Mouse (Mus musculus) kidney, embryonic 14.5 days (tissue): Measurements from ENCODE around the gene Cfi. TPM values are rescaled to one million over a fixed set of nuclear protein-coding genes. Genes with fewer than 3 reads are reported as not detected.

Experiments used
- ATAC-seq: fragments of 200-750 bp; cut with Nextera tagmentation; 2 replicates; pipeline ENCODE4 v1.8.0; 2017; ENCODE audit warnings: moderate number of reproducible peaks, mild to moderate bottlenecking, moderate TSS enrichment, moderate library complexity; ENCODE audit not compliant: low FRiP score, low TSS enrichment
- H3K27ac ChIP-seq: fragments of 300-500 bp; sonication (generic); 2 replicates; pipeline ENCODE4 v1.5.1; 2014; ENCODE audit warnings: low read depth, mild to moderate bottlenecking, low read length, moderate library complexity, mixed read lengths
- H3K27me3 ChIP-seq: fragments of 300-500 bp; sonication (generic); 2 replicates; pipeline ENCODE4 v1.6.1; 2014; ENCODE audit warnings: mild to moderate bottlenecking, low read length; ENCODE audit not compliant: control insufficient read depth, insufficient read depth
- H3K36me3 ChIP-seq: fragments of 300-500 bp; sonication (generic); 2 replicates; pipeline ENCODE4 v1.6.1; 2014; ENCODE audit warnings: low read length, mixed read lengths; ENCODE audit not compliant: control insufficient read depth, insufficient read depth
- H3K4me1 ChIP-seq: fragments of 300-500 bp; sonication (generic); 2 replicates; pipeline ENCODE4 v1.6.1; 2014; ENCODE audit warnings: low read length, mixed read lengths; ENCODE audit not compliant: control insufficient read depth, insufficient read depth
- H3K4me2 ChIP-seq: fragments of 300-500 bp; sonication (generic); replicated peaks from 2 replicates; pipeline ENCODE4 v1.6.1; 2014; ENCODE audit warnings: low read depth, mild to moderate bottlenecking, low read length
- H3K4me3 ChIP-seq: fragments of 300-500 bp; sonication (generic); 2 replicates; pipeline ENCODE4 v1.5.1; 2014; ENCODE audit warnings: mild to moderate bottlenecking, low read length
- H3K9ac ChIP-seq: fragments of 300-500 bp; sonication (generic); 2 replicates; pipeline ENCODE4 v1.6.1; 2014; ENCODE audit warnings: low read depth, mild to moderate bottlenecking, low read length, moderate library complexity
- H3K9me3 ChIP-seq: fragments of 300-500 bp; sonication (generic); 2 replicates; pipeline ENCODE4 v1.6.1; 2016; ENCODE audit warnings: low read length; ENCODE audit not compliant: control insufficient read depth
- WGBS: fragments of 180-500 bp; shearing (Covaris S2); extraction: QIAGEN DNeasy Blood & Tissue Kit; methylation state at CpG from one replicate; pipeline ENCODE4 v1.1.7; 2014; 5-methylcytosine and 5-hydroxymethylcytosine counted together
- polyA plus RNA-seq: library from polyadenylated mRNA; unstranded; fragments of >200 nt; fragmentation: Nextera tagmentation; extraction: Ambion mirVana; gene quantifications from 2 replicates; pipeline ENCODE4 v1.2.1, GENCODE M21; 2014

Cfi gene
- polyA plus RNA-seq, 1 experiment from 2014 or later, result 7.8 TPM

GRCm38 (mm10) chr3:129838017-129838416 is 2.3 kb downstream of the Cfi start:
- no peaks in the 10 kb centered on the region for H3K36me3 ChIP-seq
- H3K9me3 ChIP-seq, result no peaks in the 10 kb centered on the region
- no peaks in the 10 kb centered on the region for H3K27me3 ChIP-seq
- no peak overlapping the region for H3K4me3 ChIP-seq
- no peak overlapping the region for H3K4me2 ChIP-seq
- H3K27ac ChIP-seq, result no peak overlapping the region
- H3K4me1 ChIP-seq, result 0 out of 2 replicates have a peak, but pooled peaks cover 5% of the 10 kb centered on the region
- no peak for ATAC-seq
- no peak overlapping the region for H3K9ac ChIP-seq
- WGBS, result 55% methylated on average over 7 of the region's 7 CpGs

- Histone ChIP-seq H3K27me3 (no peaks in the 10 kb centered on the region), H3K36me3 (no peaks in the 10 kb centered on the region), H3K9me3 (no peaks in the 10 kb centered on the region), H3K9ac (no peak overlapping the region), H3K4me3 (no peak overlapping the region), H3K27ac (no peak overlapping the region), H3K4me2 (no peak overlapping the region), H3K4me1 (no peaks in the 10 kb centered on the region)
- 92% methylated on average over 2 of the region's 2 CpGs for WGBS
- no peak for ATAC-seq
Measured at GRCm38 (mm10) chr3:129845868-129846267, 10.2 kb downstream of the Cfi start.

GRCm38 (mm10) chr3:129846846-129847245 is 11.2 kb downstream of the Cfi start:
- H3K9ac ChIP-seq, result no peak overlapping the region
- H3K9me3 ChIP-seq, result no peaks in the 10 kb centered on the region

GRCm38 (mm10) chr3:129862592-129862991 is 26.9 kb downstream of the Cfi start:
- 69% methylated on average over 2 of the region's 2 CpGs for WGBS
- ATAC-seq, result no peak
- no peak overlapping the region for H3K27ac ChIP-seq
- no peaks in the 10 kb centered on the region for H3K27me3 ChIP-seq
- H3K4me2 ChIP-seq, result no peak overlapping the region
- H3K4me1 ChIP-seq, result no peaks in the 10 kb centered on the region
- H3K9me3 ChIP-seq, result peaks cover 7% of the 10 kb centered on the region; the same call in 1 of the 2 replicates
- H3K36me3 ChIP-seq, result no peaks in the 10 kb centered on the region
- H3K9ac ChIP-seq, result no peak overlapping the region
- no peak overlapping the region for H3K4me3 ChIP-seq

More at GRCm38 (mm10) chr3:129846846-129847245, 11.2 kb downstream of the Cfi start:
- no peak overlapping the region for H3K4me2 ChIP-seq
- WGBS, result 82% methylated on average over 7 of the region's 7 CpGs
- no peak for ATAC-seq
- no peaks in the 10 kb centered on the region for H3K27me3 ChIP-seq
- H3K4me1 ChIP-seq, result no peaks in the 10 kb centered on the region
- H3K4me3 ChIP-seq, result no peak overlapping the region
- no peaks in the 10 kb centered on the region for H3K36me3 ChIP-seq
- no peak overlapping the region for H3K27ac ChIP-seq

GRCm38 (mm10) chr3:129863698-129864097 is 28.0 kb downstream of the Cfi start:
- peaks cover 4% of the 10 kb centered on the region; the same call in 1 of the 2 replicates for H3K9me3 ChIP-seq
- H3K4me2 ChIP-seq, result no peak overlapping the region
- ATAC-seq, result no peak
- no peak overlapping the region for H3K9ac ChIP-seq
- H3K36me3 ChIP-seq, result no peaks in the 10 kb centered on the region
- no peaks in the 10 kb centered on the region for H3K4me1 ChIP-seq
- WGBS, result 54% methylated on average over 14 of the region's 14 CpGs
- H3K4me3 ChIP-seq, result no peak overlapping the region
- H3K27me3 ChIP-seq, result no peaks in the 10 kb centered on the region
- H3K27ac ChIP-seq, result no peak overlapping the region

GRCm38 (mm10) chr3:129877327-129877726 is 41.6 kb downstream of the Cfi start:
- H3K36me3 ChIP-seq, result no peaks in the 10 kb centered on the region
- WGBS, result 72% methylated on average over 10 of the region's 10 CpGs
- H3K27me3 ChIP-seq, result no peaks in the 10 kb centered on the region
- no peak for ATAC-seq
- no peak overlapping the region for H3K4me3 ChIP-seq
- no peak overlapping the region for H3K27ac ChIP-seq
- no peak overlapping the region for H3K9ac ChIP-seq
- 0 out of 2 replicates have a peak, but pooled peaks cover 5% of the 10 kb centered on the region for H3K4me1 ChIP-seq
- H3K4me2 ChIP-seq, result no peak overlapping the region
- H3K9me3 ChIP-seq, result no peaks in the 10 kb centered on the region

GRCm38 (mm10) chr3:129878405-129879021 is 42.8 kb downstream of the Cfi start, which contains the start of gene Pla2g12a:
TSS of gene Pla2g12a (plus strand) at chr3:129878606.
- peak within 1 kb of the TSS; percentile 77 for H3K9ac ChIP-seq
- peak within 1 kb of the TSS; percentile 69; the same call in 1 of the 2 replicates for H3K27ac ChIP-seq
- 0 out of 2 replicates have a peak, but pooled peaks cover 5% of the 10 kb centered on the region for H3K4me1 ChIP-seq
- peak within 1 kb of the TSS; percentile 70 for H3K4me3 ChIP-seq
- no peaks in the 10 kb centered on the region for H3K27me3 ChIP-seq
- peak; percentile 93 for ATAC-seq
- peak within 1 kb of the TSS; percentile 79 for H3K4me2 ChIP-seq
- H3K9me3 ChIP-seq, result no peaks in the 10 kb centered on the region
- WGBS, result under 1% methylated on average over 66 of the region's 66 CpGs
- H3K36me3 ChIP-seq, result no peaks in the 10 kb centered on the region

GRCm38 (mm10) chr3:129879131-129879757 is 43.6 kb downstream of the Cfi start:
- under 1% methylated on average over 25 of the region's 25 CpGs for WGBS
- H3K9me3 ChIP-seq, result no peaks in the 10 kb centered on the region
- H3K4me2 ChIP-seq, result peak overlapping the region; percentile 79
- peak overlapping the region; percentile 70 for H3K4me3 ChIP-seq
- peak overlapping the region; percentile 77 for H3K9ac ChIP-seq
- H3K4me1 ChIP-seq, result 0 out of 2 replicates have a peak, but pooled peaks cover 5% of the 10 kb centered on the region
- peak; percentile 73 for ATAC-seq
- no peaks in the 10 kb centered on the region for H3K27me3 ChIP-seq
- no peaks in the 10 kb centered on the region for H3K36me3 ChIP-seq
- peak overlapping the region; percentile 69; the same call in 1 of the 2 replicates for H3K27ac ChIP-seq

- 70% methylated on average over 2 of the region's 2 CpGs for WGBS
- Histone ChIP-seq H3K9ac (no peak overlapping the region), H3K27me3 (no peaks in the 10 kb centered on the region), H3K4me1 (0 out of 2 replicates have a peak, but pooled peaks cover 5% of the 10 kb centered on the region), H3K4me3 (no peak overlapping the region), H3K27ac (no peak overlapping the region), H3K36me3 (no peaks in the 10 kb centered on the region), H3K9me3 (no peaks in the 10 kb centered on the region), H3K4me2 (peak overlapping the region; percentile 79)
- ATAC-seq, result no peak
Measured at GRCm38 (mm10) chr3:129879913-129880312, 44.2 kb downstream of the Cfi start.
